ENCODE assay signal across 27 mouse cellular contexts in the genomic region with DNA sequence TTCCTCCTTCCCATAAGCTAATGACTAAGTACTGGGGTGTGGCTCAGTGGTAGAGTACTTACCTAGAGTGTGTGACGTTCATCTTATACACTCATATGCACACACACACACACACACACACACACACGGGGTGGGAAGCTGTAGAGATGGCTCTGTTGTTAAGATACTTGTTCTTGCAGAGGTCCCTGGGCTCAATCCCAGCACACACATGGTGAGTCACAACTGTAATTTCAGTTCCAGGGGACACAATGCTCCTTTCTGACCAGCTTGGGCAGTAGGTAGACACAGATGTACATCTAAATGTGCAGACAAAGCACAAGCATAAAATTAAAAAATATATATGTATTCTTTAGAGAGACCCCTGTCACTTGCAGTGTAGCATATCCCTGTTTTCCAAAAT. TPM values are rescaled to one million over a fixed set of nuclear protein-coding genes. Genes with fewer than 3 reads are reported as not detected.
"Had no signal": no experiment of that assay in that cellular context is flagged by ENCODE, and none has a peak within 500 bp of the region (broad histone marks: within the 10 kb centered on the region; RNA-seq: fewer than 3 reads in every experiment).

No protein-coding gene starts in this region.

- H3K27ac ChIP-seq: gastrocnemius, adult 2 months; heart, adult 2 months; heart, embryonic 13.5 days; heart, embryonic 15.5 days; hindbrain, embryonic 13.5 days; hindbrain, embryonic 15.5 days; hindbrain, postnatal 0 days; kidney, embryonic 15.5 days; kidney, postnatal 0 days; limb, embryonic 13.5 days; limb, embryonic 15.5 days; liver, embryonic 12.5 days; liver, embryonic 14.5 days had no signal

- H3K4me3 ChIP-seq: gastrocnemius, adult 2 months; heart, adult 2 months; heart, embryonic 13.5 days; heart, embryonic 15.5 days; hindbrain, embryonic 13.5 days; hindbrain, embryonic 15.5 days; kidney, embryonic 15.5 days; limb, embryonic 13.5 days; limb, embryonic 15.5 days; liver, embryonic 12.5 days had no signal

- DNase-seq: gastrocnemius, adult 2 months; gastrocnemius, postnatal 10 days; gastrocnemius, postnatal 36 days; heart, adult 11 months; heart, adult 2 months; heart, postnatal 14 days; heart, postnatal 36 days; kidney, adult 11 months; kidney, adult 2 months; kidney, adult 9 months; kidney, postnatal 14 days; kidney, postnatal 36 days; layer of hippocampus, postnatal 36 days; left cerebral cortex, postnatal 4 days had no signal

RNA-seq across cellular contexts. Expression of a gene that starts 5.4 kb away (rescaled TPM):
- total RNA-seq: gastrocnemius, adult 2 months; hematopoietic stem cell, adult 5-6 weeks; liver, adult 2 months had no signal
